Mouse (Mus musculus): ENCODE results near the gene Ufd1. TPM values are rescaled to one million over a fixed set of nuclear protein-coding genes. Genes with fewer than 3 reads are reported as not detected.
A peak's percentile ranks its signal among the peaks of the same experiment; 100 is the strongest.

The Ufd1 gene
- polyA plus RNA-seq, 1 experiment = 35.5 TPM

DNA sequence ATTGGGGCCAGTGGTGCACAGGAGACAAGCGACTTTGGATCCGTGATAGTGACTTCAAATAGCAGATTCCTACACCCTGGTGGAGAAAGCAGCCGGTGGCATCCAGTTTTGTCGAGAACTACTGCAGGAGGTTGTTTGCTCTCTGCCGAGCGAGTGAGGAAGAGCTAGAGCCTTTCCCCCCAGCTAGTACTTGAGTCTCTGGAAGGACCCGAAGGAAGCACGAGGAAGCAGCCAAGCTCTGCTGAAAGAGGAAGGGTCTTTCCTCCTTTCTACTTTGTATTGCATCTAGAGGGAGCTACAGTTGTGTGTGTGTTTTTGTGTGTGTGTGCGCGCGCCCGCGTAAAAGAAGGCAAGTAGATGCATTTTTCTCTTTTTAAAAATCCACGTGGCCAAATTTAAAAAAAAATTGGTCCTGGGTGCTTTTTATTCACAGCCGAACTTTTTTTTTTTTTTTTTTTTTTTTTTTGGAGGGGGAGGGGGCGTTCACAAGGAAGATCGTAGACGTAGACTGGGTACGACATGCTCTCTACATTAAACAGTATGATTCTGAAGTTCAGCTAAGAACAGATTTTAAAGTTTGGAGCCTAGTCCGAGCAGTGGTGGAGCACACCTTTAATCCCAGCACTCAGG is 66.6 kb downstream of the Ufd1 start:
- TF ChIP-seq FOSL1 (IDR thresholded peaks at IDR 0.05; ENCODE audit: insufficient read depth, low read length, poor library complexity, severe bottlenecking) (no peak), MYOG (IDR thresholded peaks at IDR 0.05; ENCODE audit: control insufficient read depth, extremely low read depth, insufficient read length) (no peak), MYOD1 (IDR thresholded peaks at IDR 0.05; ENCODE audit: control insufficient read depth, insufficient read length, low read depth) (no peak), CEBPB (IDR thresholded peaks at IDR 0.05; ENCODE audit: low read depth) (no peak), CTCF (IDR thresholded peaks at IDR 0.05; ENCODE audit: control insufficient read depth, insufficient read depth, insufficient read length) (no peak), MAX (IDR thresholded peaks at IDR 0.05) (no peak)
- H3K36me3 ChIP-seq (ENCODE audit: control insufficient read depth, insufficient read depth) = peaks cover 21% of the 10 kb centered on the region

DNA sequence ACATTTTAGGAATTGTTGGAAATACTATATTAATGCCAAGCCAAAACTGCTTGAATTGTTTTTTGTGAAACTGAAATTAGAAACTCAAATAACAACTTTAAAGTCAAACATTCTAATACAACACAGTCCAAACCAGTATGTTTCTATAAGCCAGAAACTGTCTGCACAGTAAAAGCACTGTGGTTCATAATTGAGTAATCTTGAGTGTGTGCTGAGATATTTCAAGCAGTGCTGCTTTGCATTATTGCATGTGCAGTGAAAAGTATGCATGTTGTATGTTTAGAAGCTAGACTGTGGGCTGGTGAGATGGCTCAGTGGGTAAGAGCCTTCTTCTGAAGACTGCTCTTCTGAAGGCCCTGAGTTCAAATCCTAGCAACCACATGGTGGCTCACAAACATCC is 72.5 kb downstream of the Ufd1 start:
- TF ChIP-seq MYOG (IDR thresholded peaks at IDR 0.05; ENCODE audit: control insufficient read depth, extremely low read depth, insufficient read length) (no peak), CTCF (IDR thresholded peaks at IDR 0.05; ENCODE audit: control insufficient read depth, insufficient read depth, insufficient read length) (no peak), FOSL1 (IDR thresholded peaks at IDR 0.05; ENCODE audit: insufficient read depth, low read length, poor library complexity, severe bottlenecking) (no peak), MYOD1 (IDR thresholded peaks at IDR 0.05; ENCODE audit: control insufficient read depth, insufficient read length, low read depth) (no peak), USF1 (IDR thresholded peaks at IDR 0.05; ENCODE audit: low read depth) (no peak), MAX (IDR thresholded peaks at IDR 0.05) (no peak), CEBPB (IDR thresholded peaks at IDR 0.05; ENCODE audit: low read depth) (no peak)
- peaks cover 100% of the 10 kb centered on the region for H3K79me2 ChIP-seq (ENCODE audit: control insufficient read depth, insufficient read depth)

More for the DNA sequence above, 66.6 kb downstream of the Ufd1 start:
- peaks cover 87% of the 10 kb centered on the region for H3K79me2 ChIP-seq (ENCODE audit: control insufficient read depth, insufficient read depth)
- peak overlapping the region; percentile 80 for H3ac ChIP-seq (ENCODE audit: control insufficient read depth, insufficient read length, low read depth)
- H3K79me3 ChIP-seq (ENCODE audit: low read depth) = peaks cover 63% of the 10 kb centered on the region
- H3K4me3 ChIP-seq (ENCODE audit: insufficient read depth, poor library complexity, severe bottlenecking) = peak overlapping the region; percentile 82
- no peaks in the 10 kb centered on the region for H3K27me3 ChIP-seq (ENCODE audit: control insufficient read depth, insufficient read depth, insufficient read length)

More for the DNA sequence above, 72.5 kb downstream of the Ufd1 start:
- no peak overlapping the region for H3ac ChIP-seq (ENCODE audit: control insufficient read depth, insufficient read length, low read depth)
- peaks cover 7% of the 10 kb centered on the region for H3K36me3 ChIP-seq (ENCODE audit: control insufficient read depth, insufficient read depth)
- H3K27me3 ChIP-seq (ENCODE audit: control insufficient read depth, insufficient read depth, insufficient read length) = no peaks in the 10 kb centered on the region
- H3K4me3 ChIP-seq (ENCODE audit: insufficient read depth, poor library complexity, severe bottlenecking) = no peak overlapping the region
- H3K79me3 ChIP-seq (ENCODE audit: low read depth) = peaks cover 98% of the 10 kb centered on the region

Other genes starting within 250 kb of the Ufd1 start
- 12.1 TPM for gene Tbx1, start 221.1 kb upstream of the Ufd1 start, polyA plus RNA-seq (2012; fragmentation: generic; extraction: Trizol)
- 6.4 TPM for gene Gp1bb, start 189.4 kb upstream of the Ufd1 start, polyA plus RNA-seq (2012; fragmentation: generic; extraction: Trizol)
- 5.3 TPM for gene Gm49601, start 185.4 kb upstream of the Ufd1 start, polyA plus RNA-seq (2012; fragmentation: generic; extraction: Trizol)
- gene Sept5, start 181.8 kb upstream of the Ufd1 start, polyA plus RNA-seq (2012; fragmentation: generic; extraction: Trizol) = 74.2 TPM
- 0.02 TPM for gene Cldn5, start 34.9 kb upstream of the Ufd1 start, polyA plus RNA-seq (2012; fragmentation: generic; extraction: Trizol)
- 52.1 TPM for gene Cdc45, start 208 bp downstream of the Ufd1 start, polyA plus RNA-seq (2012; fragmentation: generic; extraction: Trizol)
- 1.5 TPM for gene 2510002D24Rik, start 24.8 kb downstream of the Ufd1 start, polyA plus RNA-seq (2012; fragmentation: generic; extraction: Trizol)
- gene Gm28539, start 24.8 kb downstream of the Ufd1 start, polyA plus RNA-seq (2012; fragmentation: generic; extraction: Trizol) = not detected
- gene Mrpl40, start 65.1 kb downstream of the Ufd1 start, polyA plus RNA-seq (2012; fragmentation: generic; extraction: Trizol) = 62.7 TPM
- gene Hira, start 65.3 kb downstream of the Ufd1 start, polyA plus RNA-seq (2012; fragmentation: generic; extraction: Trizol) = 43.8 TPM